Mouse (Mus musculus) neural tube, embryonic 12.5 days (tissue): ENCODE measurements around the gene Olfr1098. TPM values are rescaled to one million over a fixed set of nuclear protein-coding genes. Genes with fewer than 3 reads are reported as not detected.

Source experiments
- ATAC-seq: fragments of 200-750 bp; cut with Nextera tagmentation; 2 replicates; pipeline ENCODE4 v1.8.0; 2017; ENCODE audit warnings: low read depth, mild to moderate bottlenecking, moderate TSS enrichment, moderate library complexity; ENCODE audit not compliant: low FRiP score
- H3K27ac ChIP-seq: fragments of 300-500 bp; sonication (generic); 2 replicates; pipeline ENCODE4 v1.5.1; 2016
- H3K27me3 ChIP-seq: fragments of 300-500 bp; sonication (generic); replicated peaks from 2 replicates; pipeline ENCODE4 v1.6.1; 2016; ENCODE audit warnings: mild to moderate bottlenecking
- H3K36me3 ChIP-seq: fragments of 300-500 bp; sonication (generic); 2 replicates; pipeline ENCODE4 v1.6.1; 2016; ENCODE audit warnings: mild to moderate bottlenecking
- H3K4me1 ChIP-seq: fragments of 300-500 bp; sonication (generic); 2 replicates; pipeline ENCODE4 v1.6.1; 2016
- H3K4me2 ChIP-seq: fragments of 300-500 bp; sonication (generic); replicated peaks from 2 replicates; pipeline ENCODE4 v1.6.1; 2016; ENCODE audit warnings: mild to moderate bottlenecking
- H3K4me3 ChIP-seq: fragments of 300-500 bp; sonication (generic); 2 replicates; pipeline ENCODE4 v1.5.1; 2016
- H3K9ac ChIP-seq: fragments of 300-500 bp; sonication (generic); 2 replicates; pipeline ENCODE4 v1.6.1; 2016; ENCODE audit warnings: mild to moderate bottlenecking
- H3K9me3 ChIP-seq: fragments of 300-500 bp; sonication (generic); 2 replicates; pipeline ENCODE4 v1.6.1; 2016; ENCODE audit warnings: mild to moderate bottlenecking
- WGBS: fragments of 180-500 bp; shearing (Covaris S2); methylation state at CpG from one replicate; pipeline ENCODE4 v1.1.7; 2016; 5-methylcytosine and 5-hydroxymethylcytosine counted together
- polyA plus RNA-seq: library from polyadenylated mRNA; unstranded; fragments of >200 nt; fragmentation: Nextera tagmentation; extraction: Ambion mirVana; gene quantifications from 2 replicates; pipeline ENCODE4 v1.2.1, GENCODE M21; 2016

Gene Olfr1098
- polyA plus RNA-seq = not detected in 2 replicates

DNA sequence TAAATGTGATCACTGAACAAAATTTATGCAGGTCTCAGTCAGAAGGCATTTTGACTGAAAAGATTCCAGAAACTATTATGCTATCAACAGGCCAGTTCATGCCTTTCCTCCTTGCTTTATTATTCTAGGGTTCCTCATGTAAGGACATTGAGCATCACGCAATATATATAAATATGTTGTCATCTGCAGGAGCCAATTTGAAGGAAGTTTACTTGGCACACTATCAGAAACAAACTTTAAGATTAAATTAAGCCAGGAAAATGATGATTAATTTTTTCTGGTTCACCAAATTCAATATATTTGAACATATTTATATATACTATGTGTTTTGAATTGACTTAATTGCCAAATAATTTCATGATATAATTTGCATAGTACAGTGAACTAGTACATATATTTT lies at the start of gene Olfr1098:
Gene Olfr1098, minus strand, starts transcription at position 101 of the 400 bp plus-strand sequence.
- no peak within 1 kb of the TSS for H3K4me3 ChIP-seq
- no peaks in the 10 kb centered on the region for H3K36me3 ChIP-seq
- ATAC-seq = no peak
- H3K4me1 ChIP-seq = no peaks in the 10 kb centered on the region
- H3K27me3 ChIP-seq = no peaks in the 10 kb centered on the region
- no peaks in the 10 kb centered on the region for H3K9me3 ChIP-seq
- H3K27ac ChIP-seq = no peak within 1 kb of the TSS
- H3K4me2 ChIP-seq = no peak within 1 kb of the TSS
- no peak within 1 kb of the TSS for H3K9ac ChIP-seq
- 93% methylated on average over 1 of the region's 1 CpGs for WGBS

GRCm38 (mm10) chr2:86960593-86960992 lies 36.2 kb upstream of the Olfr1098 start, which contains the start of gene Olfr1099:
Olfr1099 (minus strand) TSS chr2:86960693.
- no peaks in the 10 kb centered on the region for H3K27me3 ChIP-seq
- 85% methylated on average over 1 of the region's 1 CpGs for WGBS
- no peak within 1 kb of the TSS for H3K9ac ChIP-seq
- H3K4me1 ChIP-seq = no peaks in the 10 kb centered on the region
- H3K4me3 ChIP-seq = no peak within 1 kb of the TSS
- no peak within 1 kb of the TSS for H3K4me2 ChIP-seq
- H3K9me3 ChIP-seq = no peaks in the 10 kb centered on the region
- no peak for ATAC-seq
- no peak within 1 kb of the TSS for H3K27ac ChIP-seq
- H3K36me3 ChIP-seq = no peaks in the 10 kb centered on the region

- ATAC-seq = no peak
- Histone ChIP-seq H3K36me3 (no peaks in the 10 kb centered on the region), H3K4me2 (no peak overlapping the region), H3K9me3 (no peaks in the 10 kb centered on the region), H3K27me3 (no peaks in the 10 kb centered on the region), H3K4me3 (no peak overlapping the region), H3K27ac (no peak overlapping the region), H3K9ac (no peak overlapping the region), H3K4me1 (no peaks in the 10 kb centered on the region)
These were observed 2.2 kb upstream of the Olfr1098 start for GRCm38 (mm10) chr2:86926557-86926956.

DNA sequence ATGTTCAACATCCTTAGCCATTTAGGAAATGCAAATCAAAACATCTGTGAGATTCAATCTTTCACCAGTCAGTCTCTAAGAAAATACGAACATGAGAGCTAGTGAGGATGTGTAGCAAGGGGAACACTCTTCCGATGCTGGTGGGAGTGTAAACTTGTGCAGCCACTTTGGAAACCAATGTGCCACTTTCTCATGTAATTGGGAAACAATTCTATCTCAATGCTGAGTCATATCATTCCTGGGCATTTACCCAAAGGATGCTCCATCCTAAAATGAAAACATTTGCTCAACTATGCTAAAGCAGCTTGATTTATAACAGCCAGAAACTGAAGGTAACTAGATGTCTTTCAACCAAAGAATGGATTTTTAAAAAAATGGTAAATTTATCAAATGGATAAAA lies 18.7 kb downstream of the Olfr1098 start:
- WGBS = 86% methylated on average over 2 of the region's 2 CpGs
- H3K4me3 ChIP-seq = no peak overlapping the region
- no peak overlapping the region for H3K27ac ChIP-seq
- H3K4me2 ChIP-seq = no peak overlapping the region
- no peak overlapping the region for H3K9ac ChIP-seq
- no peaks in the 10 kb centered on the region for H3K9me3 ChIP-seq
- no peaks in the 10 kb centered on the region for H3K27me3 ChIP-seq
- ATAC-seq = no peak
- H3K36me3 ChIP-seq = no peaks in the 10 kb centered on the region
- no peaks in the 10 kb centered on the region for H3K4me1 ChIP-seq

GRCm38 (mm10) chr2:86892116-86892515 lies 32.2 kb downstream of the Olfr1098 start, which contains the start of gene Olfr1097:
Olfr1097 (minus strand) TSS chr2:86892216.
- Histone ChIP-seq H3K36me3 (no peaks in the 10 kb centered on the region), H3K4me2 (no peak within 1 kb of the TSS), H3K27ac (no peak within 1 kb of the TSS), H3K9ac (no peak within 1 kb of the TSS), H3K9me3 (no peaks in the 10 kb centered on the region), H3K4me1 (no peaks in the 10 kb centered on the region), H3K4me3 (no peak within 1 kb of the TSS), H3K27me3 (no peaks in the 10 kb centered on the region)
- WGBS = 94% methylated on average over 1 of the region's 1 CpGs
- no peak for ATAC-seq

GRCm38 (mm10) chr2:86874702-86875101 lies 49.6 kb downstream of the Olfr1098 start, which contains the start of gene Gm13723:
Gm13723 (minus strand) TSS chr2:86874802.
- Histone ChIP-seq H3K4me1 (no peaks in the 10 kb centered on the region), H3K27me3 (no peaks in the 10 kb centered on the region), H3K9me3 (no peaks in the 10 kb centered on the region), H3K9ac (no peak within 1 kb of the TSS), H3K4me3 (no peak within 1 kb of the TSS), H3K27ac (no peak within 1 kb of the TSS), H3K4me2 (no peak within 1 kb of the TSS), H3K36me3 (no peaks in the 10 kb centered on the region)
- ATAC-seq = no peak
- 49% methylated on average over 1 of the region's 1 CpGs for WGBS

Other genes starting within 250 kb of the Olfr1098 start
- not detected in 2 replicates for gene Olfr1086, start 244.5 kb downstream of the Olfr1098 start, polyA plus RNA-seq
- not detected in 2 replicates for gene Olfr1087, start 226.2 kb downstream of the Olfr1098 start, polyA plus RNA-seq
- not detected in 2 replicates for gene Olfr1089, start 190.8 kb downstream of the Olfr1098 start, polyA plus RNA-seq
- not detected in 2 replicates for gene Olfr1090, start 165.6 kb downstream of the Olfr1098 start, polyA plus RNA-seq
- not detected in 2 replicates for gene Olfr1093, start 142.1 kb downstream of the Olfr1098 start, polyA plus RNA-seq
- gene Olfr141, start 114.5 kb downstream of the Olfr1098 start, polyA plus RNA-seq = not detected in 2 replicates
- not detected in 2 replicates for gene Olfr1094, start 99.9 kb downstream of the Olfr1098 start, polyA plus RNA-seq
- gene Olfr1095, start 72.8 kb downstream of the Olfr1098 start, polyA plus RNA-seq = not detected in 2 replicates
- gene Gm13723, start 49.7 kb downstream of the Olfr1098 start, polyA plus RNA-seq = not detected in 2 replicates
- not detected in 2 replicates for gene Olfr1097, start 32.3 kb downstream of the Olfr1098 start, polyA plus RNA-seq
- gene Olfr1099, start 36.1 kb upstream of the Olfr1098 start, polyA plus RNA-seq = not detected in 2 replicates
- gene Olfr1100, start 55.4 kb upstream of the Olfr1098 start, polyA plus RNA-seq = not detected in 2 replicates
- gene Olfr1101, start 66.7 kb upstream of the Olfr1098 start, polyA plus RNA-seq = not detected in 2 replicates
- not detected in 2 replicates for gene Olfr1102, start 73.9 kb upstream of the Olfr1098 start, polyA plus RNA-seq
- not detected in 2 replicates for gene Olfr1104, start 102.5 kb upstream of the Olfr1098 start, polyA plus RNA-seq
- gene Olfr1105, start 112.0 kb upstream of the Olfr1098 start, polyA plus RNA-seq = not detected in 2 replicates
- gene Olfr1106, start 127.7 kb upstream of the Olfr1098 start, polyA plus RNA-seq = not detected in 2 replicates
- gene Olfr1107, start 151.3 kb upstream of the Olfr1098 start, polyA plus RNA-seq = not detected in 2 replicates
- not detected in 2 replicates for gene Olfr1109, start 171.5 kb upstream of the Olfr1098 start, polyA plus RNA-seq
- gene Olfr259, start 190.0 kb upstream of the Olfr1098 start, polyA plus RNA-seq = not detected in 2 replicates
- gene Olfr1110, start 215.8 kb upstream of the Olfr1098 start, polyA plus RNA-seq = not detected in 2 replicates
- not detected in 2 replicates for gene Olfr1111, start 228.1 kb upstream of the Olfr1098 start, polyA plus RNA-seq